In the genomic region with DNA sequence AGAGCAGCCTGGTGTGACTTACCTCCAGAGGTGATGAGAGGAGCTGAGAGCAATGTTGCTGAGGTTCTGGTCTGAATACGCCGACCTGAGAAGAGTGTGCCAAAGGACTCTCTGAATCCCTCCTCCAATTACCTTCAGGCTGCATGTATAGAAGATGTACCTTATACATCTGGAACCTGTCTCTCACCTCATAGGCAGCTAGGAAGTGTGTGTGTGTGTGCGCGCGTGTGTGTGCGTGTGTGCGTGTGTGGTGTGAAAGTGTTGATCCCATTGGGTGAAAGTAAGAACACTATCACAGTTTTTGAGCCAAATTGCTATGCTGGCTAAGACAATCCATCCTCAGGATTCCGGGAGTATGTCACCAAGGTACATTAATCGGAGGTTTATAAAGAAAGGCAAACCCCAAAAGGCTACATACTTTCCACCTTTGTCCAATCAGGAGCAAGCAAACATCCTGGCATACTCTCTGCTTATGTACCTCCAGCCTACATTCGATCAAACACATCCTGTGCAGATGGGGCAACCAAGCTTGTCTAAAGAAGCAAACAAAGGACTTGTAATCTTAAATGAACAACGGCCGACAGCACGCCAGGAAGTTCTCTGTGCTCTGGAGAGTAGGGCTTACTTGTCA, we compare ENCODE assay signal across 8 mouse cellular contexts. TPM values are rescaled to one million over a fixed set of nuclear protein-coding genes. Genes with fewer than 3 reads are reported as not detected.
DNase-seq lines count a peak whose midpoint lies in the region; ATAC-seq and TF ChIP-seq lines count a peak whose summit lies in the region.

A gene (minus strand): TSS at position 508 of the 631 bp plus-strand sequence.

- WGBS in embryonic facial prominence, embryonic 11.5 days, result 85% methylated on average over 13 of the region's 13 CpGs
- WGBS in heart, embryonic 15.5 days, result 70% methylated on average over 13 of the region's 13 CpGs

- no peak for TF ChIP-seq POLR2A in myocyte (IDR thresholded peaks at IDR 0.05; ENCODE audit: insufficient read length, low read depth)

- DNase-seq in layer of hippocampus, adult 2 months (ENCODE audit: low spot score in 2 of 2), result no peak
- DNase-seq in layer of hippocampus, adult 11-12 months (ENCODE audit: low spot score), result no peak
- no peak for DNase-seq in embryonic facial prominence, embryonic 11.5 days (ENCODE audit: low spot score)
- DNase-seq in left cerebral cortex, postnatal 25 days (ENCODE audit: low spot score in 2 of 2), result no peak
- DNase-seq in cerebellum, adult 11 months, result no peak

- H3K27me3 ChIP-seq in embryonic facial prominence, embryonic 11.5 days (ENCODE audit: control insufficient read depth, insufficient read depth, low read length), result no peaks in the 10 kb centered on the region
- no peaks in the 10 kb centered on the region for H3K27me3 ChIP-seq in heart, embryonic 15.5 days
- H3K27me3 ChIP-seq in myocyte (ENCODE audit: control insufficient read depth, insufficient read depth, insufficient read length), result no peaks in the 10 kb centered on the region

- no peaks in the 10 kb centered on the region for H3K36me3 ChIP-seq in embryonic facial prominence, embryonic 11.5 days (replicated peaks; ENCODE audit: control insufficient read depth, insufficient read depth, low read depth, low read length)
- no peaks in the 10 kb centered on the region for H3K36me3 ChIP-seq in heart, embryonic 15.5 days
- H3K36me3 ChIP-seq in myocyte (ENCODE audit: control insufficient read depth, insufficient read depth), result no peaks in the 10 kb centered on the region

- no peaks in the 10 kb centered on the region for H3K9me3 ChIP-seq in embryonic facial prominence, embryonic 11.5 days (replicated peaks; ENCODE audit: control insufficient read depth, low read length)
- no peaks in the 10 kb centered on the region for H3K9me3 ChIP-seq in heart, embryonic 15.5 days (replicated peaks)

- intact Hi-C loops in left cerebral cortex, postnatal 25 days (cut with DNase I), result no loop called here

- H3K79me2 ChIP-seq in myocyte (ENCODE audit: control insufficient read depth, insufficient read depth), result no peaks in the 10 kb centered on the region

- no peak within 1 kb of the TSS for H3ac ChIP-seq in myocyte (ENCODE audit: control insufficient read depth, insufficient read length)

- no peak within 1 kb of the TSS for H3K9ac ChIP-seq in embryonic facial prominence, embryonic 11.5 days (replicated peaks; ENCODE audit: low read length)
- H3K9ac ChIP-seq in heart, embryonic 15.5 days, result no peak within 1 kb of the TSS

- ATAC-seq in embryonic facial prominence, embryonic 11.5 days (replicated peaks; ENCODE audit: insufficient number of reproducible peaks, low FRiP score, low TSS enrichment, low read depth), result no peak
- no peak for ATAC-seq in heart, embryonic 15.5 days (replicated peaks; ENCODE audit: insufficient number of reproducible peaks, insufficient read depth, low FRiP score, low read depth)
- no peak for ATAC-seq in frontal cortex, adult (ENCODE audit: low TSS enrichment)

- no peak within 1 kb of the TSS for H3K4me2 ChIP-seq in embryonic facial prominence, embryonic 11.5 days (ENCODE audit: low read depth, low read length)
- 0 out of 2 replicates have a peak within 1 kb of the TSS, but pooled peaks have one; percentile 15 for H3K4me2 ChIP-seq in heart, embryonic 15.5 days
- peak within 1 kb of the TSS; percentile 58 for H3K4me2 ChIP-seq in myocyte (ENCODE audit: low read depth)

- H3K4me3 ChIP-seq in layer of hippocampus, adult 2 months, result no peak within 1 kb of the TSS
- no peak within 1 kb of the TSS for H3K4me3 ChIP-seq in embryonic facial prominence, embryonic 11.5 days (ENCODE audit: low read depth, low read length)
- H3K4me3 ChIP-seq in heart, embryonic 15.5 days, result 0 out of 2 replicates have a peak within 1 kb of the TSS, but pooled peaks have one; percentile 9
- H3K4me3 ChIP-seq in myocyte, result peak within 1 kb of the TSS; percentile 2

- no peak for TF ChIP-seq CTCF in layer of hippocampus, adult 2 months (conservative IDR thresholded peaks at IDR 0.05)

- no peaks in the 10 kb centered on the region for H3K4me1 ChIP-seq in embryonic facial prominence, embryonic 11.5 days (ENCODE audit: control insufficient read depth, insufficient read depth, low read length)
- H3K4me1 ChIP-seq in heart, embryonic 15.5 days (replicated peaks), result no peaks in the 10 kb centered on the region

- H3K27ac ChIP-seq in layer of hippocampus, adult 2 months, result no peak within 1 kb of the TSS
- no peak within 1 kb of the TSS for H3K27ac ChIP-seq in embryonic facial prominence, embryonic 11.5 days (replicated peaks; ENCODE audit: low read depth, low read length)
- H3K27ac ChIP-seq in heart, embryonic 15.5 days, result peak within 1 kb of the TSS; percentile 48; the same call in 1 of the 2 replicates

TF ChIP-seq in myocyte, 11 proteins besides CTCF, POLR2A, EP300 and RAD21:
- TF ChIP-seq POLR2AphosphoS2 (IDR thresholded peaks at IDR 0.05; ENCODE audit: insufficient read length, low read depth), result no peak

RNA-seq across cellular contexts. Expression of the gene that starts here (rescaled TPM):
- total RNA-seq in layer of hippocampus, adult 2 months (2021), result 10 to 100 TPM; 15.9 to 20.4 TPM
- 26.7 and 29.7 TPM in 2 replicates for polyA plus RNA-seq in embryonic facial prominence, embryonic 11.5 days (2014; fragmentation: Nextera tagmentation; extraction: Ambion mirVana)
- polyA plus RNA-seq in heart, embryonic 15.5 days (2015; fragmentation: Nextera tagmentation; extraction: Ambion mirVana), result 69.2 and 78.7 TPM in 2 replicates
- total RNA-seq in left cerebral cortex, postnatal 25 days (2021), result 10 to 100 TPM; 16.2 to 18.0 TPM
- polyA plus RNA-seq in myocyte (2012; fragmentation: generic; extraction: Trizol), result 0.01 TPM

Comparison
In these comparisons a context has a peak if more than half of its experiments do, and no peak if none do; other contexts are left out.
1. RNA of the gene that starts here (polyA plus RNA-seq): 69.2 to 78.7 TPM in heart, embryonic 15.5 days and 26.7 to 29.7 TPM in embryonic facial prominence, embryonic 11.5 days; 0.01 TPM in myocyte (single experiment); every median in the first group is over 10 times any median in the second.
2. H3K4me3 ChIP-seq: peak in heart, embryonic 15.5 days (single experiment) and myocyte (single experiment); none in layer of hippocampus, adult 2 months (single experiment) and embryonic facial prominence, embryonic 11.5 days (single experiment).